Comparison of ENCODE assay signal across 11 mouse cellular contexts in the genomic region with DNA sequence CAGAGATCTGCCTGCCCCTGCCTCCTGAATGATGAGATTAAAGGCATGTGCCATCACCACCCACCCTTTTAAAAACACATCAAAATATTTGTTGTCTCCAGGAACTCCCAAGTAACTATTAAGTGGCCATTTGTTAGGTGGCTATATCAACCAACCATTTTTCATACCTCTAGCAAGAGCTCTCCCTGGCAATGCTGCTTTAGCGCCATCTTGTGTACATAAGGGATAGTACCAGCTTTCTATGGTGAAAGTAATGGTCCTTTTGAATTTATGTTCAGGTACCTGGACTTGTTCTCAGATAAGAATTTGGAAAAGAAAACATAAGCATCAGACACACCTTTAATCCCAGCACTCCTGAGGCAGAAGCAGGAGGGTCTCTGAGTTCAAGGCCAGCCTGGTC. TPM values are rescaled to one million over a fixed set of nuclear protein-coding genes. Genes with fewer than 3 reads are reported as not detected.
DNase-seq lines count a peak whose midpoint lies in the region; ATAC-seq lines count a peak whose summit lies in the region.
"Had no signal": no experiment of that assay in that cellular context is flagged by ENCODE, and none has a peak within 500 bp of the region (broad histone marks: within the 10 kb centered on the region; RNA-seq: fewer than 3 reads in every experiment).

No protein-coding gene starts in this region.

- peaks cover 8% of the 10 kb centered on the region for H3K27me3 ChIP-seq in neural tube, embryonic 15.5 days (replicated peaks)
- H3K27me3 ChIP-seq: liver, embryonic 13.5 days had no signal

- no peak overlapping the region for H3K4me3 ChIP-seq in neural tube, embryonic 15.5 days (replicated peaks)
- H3K4me3 ChIP-seq: embryonic facial prominence, embryonic 13.5 days; liver, embryonic 13.5 days had no signal

- peak; percentile 44 for DNase-seq in heart, postnatal 4 days
- no peak for DNase-seq in heart, adult 11 months
- peak; percentile 63 for DNase-seq in thymus, postnatal 14 days
- DNase-seq in thymus, adult 18-20 months = no peak
- peak; percentile 68 to 80 for DNase-seq in cerebellum, postnatal 10 days
- peak; percentile 39 for DNase-seq in kidney, postnatal 10 days
- DNase-seq in retina, postnatal 1 day = peak; percentile 77
- DNase-seq: liver, embryonic 13.5 days had no signal

- H3K36me3 ChIP-seq in neural tube, embryonic 15.5 days = no peaks in the 10 kb centered on the region
- H3K36me3 ChIP-seq: embryonic facial prominence, embryonic 13.5 days; liver, embryonic 13.5 days had no signal

- no peak overlapping the region for H3K4me2 ChIP-seq in neural tube, embryonic 15.5 days
- H3K4me2 ChIP-seq: embryonic facial prominence, embryonic 13.5 days; liver, embryonic 13.5 days had no signal

- no peak for ATAC-seq in neural tube, embryonic 15.5 days (ENCODE audit: low FRiP score)

- H3K9me3 ChIP-seq in neural tube, embryonic 15.5 days (replicated peaks) = no peaks in the 10 kb centered on the region
- H3K9me3 ChIP-seq: embryonic facial prominence, embryonic 13.5 days; liver, embryonic 13.5 days had no signal

- H3K27ac ChIP-seq in neural tube, embryonic 15.5 days (replicated peaks) = no peak overlapping the region
- H3K27ac ChIP-seq: embryonic facial prominence, embryonic 13.5 days; liver, embryonic 13.5 days had no signal

- WGBS in neural tube, embryonic 15.5 days = 0% methylated on average over 1 of the region's 1 CpGs

- no peak overlapping the region for H3K9ac ChIP-seq in neural tube, embryonic 15.5 days (replicated peaks)
- H3K9ac ChIP-seq: embryonic facial prominence, embryonic 13.5 days; liver, embryonic 13.5 days had no signal

- H3K4me1 ChIP-seq in neural tube, embryonic 15.5 days = no peaks in the 10 kb centered on the region
- H3K4me1 ChIP-seq: embryonic facial prominence, embryonic 13.5 days; liver, embryonic 13.5 days had no signal

RNA-seq across cellular contexts. Expression of gene Khdc3, which starts 9.9 kb away (rescaled TPM):
- total RNA-seq in heart, postnatal 4 days (2021) = not detected
- 0.17 and 0.20 TPM in 2 replicates for polyA plus RNA-seq in neural tube, embryonic 15.5 days (2015; fragmentation: Nextera tagmentation; extraction: Ambion mirVana)
- polyA plus RNA-seq: embryonic facial prominence, embryonic 13.5 days had no signal

RNA-seq across cellular contexts. Expression of gene Gm20509, which starts 10.5 kb away (rescaled TPM):
- total RNA-seq in heart, postnatal 4 days (2021) = not detected
- 0.43 TPM in 1 of 2 replicates, not detected in the other for polyA plus RNA-seq in neural tube, embryonic 15.5 days (2015; fragmentation: Nextera tagmentation; extraction: Ambion mirVana)
- polyA plus RNA-seq: embryonic facial prominence, embryonic 13.5 days; liver, embryonic 13.5 days; stomach, embryonic 16.5 days had no signal

RNA-seq across cellular contexts. Expression of gene Rsl24d1, which starts 21.5 kb away (rescaled TPM):
- total RNA-seq in heart, postnatal 4 days (2021) = 10 to 100 TPM; 61.8 to 61.9 TPM
- polyA plus RNA-seq in neural tube, embryonic 15.5 days (2015; fragmentation: Nextera tagmentation; extraction: Ambion mirVana) = 92.6 and 101 TPM in 2 replicates

RNA-seq across cellular contexts. Expression of gene Rab27a, which starts 47.1 kb away (rescaled TPM):
- total RNA-seq in heart, postnatal 4 days (2021) = 1 to 10 TPM; 3.4 to 3.7 TPM
- polyA plus RNA-seq in neural tube, embryonic 15.5 days (2015; fragmentation: Nextera tagmentation; extraction: Ambion mirVana) = 3.3 and 11.8 TPM in 2 replicates

RNA-seq across cellular contexts. Expression of gene Pigb, which starts 51.6 kb away (rescaled TPM):
- total RNA-seq in heart, postnatal 4 days (2021) = 1 to 10 TPM; 4.5 to 5.3 TPM
- polyA plus RNA-seq in neural tube, embryonic 15.5 days (2015; fragmentation: Nextera tagmentation; extraction: Ambion mirVana) = 12.7 and 14.7 TPM in 2 replicates

Comparison
In these comparisons a context has a peak if more than half of its experiments do, and no peak if none do; other contexts are left out.
1. DNase-seq: peak in heart, postnatal 4 days (single experiment), thymus, postnatal 14 days (single experiment), cerebellum, postnatal 10 days (2 of 2), kidney, postnatal 10 days (single experiment) and retina, postnatal 1 day (single experiment); none in heart, adult 11 months (single experiment) and thymus, adult 18-20 months (0 of 2).